13 mouse cellular contexts compared by ENCODE assay signal in the genomic region with DNA sequence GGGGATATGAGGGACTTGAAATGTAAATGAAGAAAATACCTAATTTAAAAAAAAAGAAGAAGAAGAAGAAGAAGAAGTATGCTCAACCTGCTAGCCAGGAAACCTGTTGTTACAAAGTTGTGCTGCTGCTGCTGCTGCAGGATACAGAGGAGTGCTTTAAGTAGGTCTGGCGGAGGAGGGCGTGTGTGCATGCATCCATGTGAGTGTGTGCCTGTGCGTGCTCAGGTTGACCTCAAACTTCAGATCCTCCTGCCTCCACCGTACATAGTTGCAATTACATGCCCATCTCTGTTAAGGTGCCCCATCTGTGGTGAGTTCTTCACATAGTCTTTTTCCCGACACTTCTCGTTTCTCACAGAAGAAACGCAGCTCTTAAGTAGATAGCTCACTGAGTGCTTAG.
DNase-seq lines count a peak whose midpoint lies in the region; ATAC-seq and TF ChIP-seq lines count a peak whose summit lies in the region.
"Had no signal": no experiment of that assay in that cellular context is flagged by ENCODE, and none has a peak within 500 bp of the region (broad histone marks: within the 10 kb centered on the region; RNA-seq: fewer than 3 reads in every experiment).

No protein-coding gene starts in this region.

- no peak for TF ChIP-seq EP300 in stomach, postnatal 0 days (optimal IDR thresholded peaks at IDR 0.05)

- H3K27me3 ChIP-seq in heart, embryonic 16.5 days (ENCODE audit: control insufficient read depth, insufficient read depth, low read length): no peaks in the 10 kb centered on the region
- H3K27me3 ChIP-seq in stomach, embryonic 14.5 days (ENCODE audit: control insufficient read depth, insufficient read depth, low read length): no peaks in the 10 kb centered on the region
- H3K27me3 ChIP-seq in stomach, postnatal 0 days (ENCODE audit: control insufficient read depth, insufficient read depth, low read length): no peaks in the 10 kb centered on the region
- H3K27me3 ChIP-seq in midbrain, embryonic 10.5 days (ENCODE audit: low read depth, poor library complexity, severe bottlenecking): peaks cover 7% of the 10 kb centered on the region
- H3K27me3 ChIP-seq in kidney, embryonic 16.5 days (ENCODE audit: insufficient read depth, low read length): no peaks in the 10 kb centered on the region
- no peaks in the 10 kb centered on the region for H3K27me3 ChIP-seq in kidney, adult 2 months (replicated peaks; ENCODE audit: control insufficient read depth, insufficient read depth, low read length)
- H3K27me3 ChIP-seq: lung, embryonic 15.5 days had no signal

- no peak overlapping the region for H3K27ac ChIP-seq in heart, embryonic 16.5 days (ENCODE audit: low read length)
- H3K27ac ChIP-seq in stomach, embryonic 14.5 days (ENCODE audit: low read length): no peak overlapping the region
- no peak overlapping the region for H3K27ac ChIP-seq in stomach, postnatal 0 days (replicated peaks)
- peak overlapping the region; percentile 83; the same call in 1 of the 2 replicates for H3K27ac ChIP-seq in midbrain, embryonic 10.5 days (replicated peaks)
- no peak overlapping the region for H3K27ac ChIP-seq in kidney, embryonic 16.5 days (ENCODE audit: low read length)
- no peak overlapping the region for H3K27ac ChIP-seq in kidney, adult 2 months (ENCODE audit: insufficient read depth, low read depth, low read length)
- H3K27ac ChIP-seq: lung, embryonic 15.5 days had no signal

- H3K36me3 ChIP-seq in heart, embryonic 16.5 days (ENCODE audit: control insufficient read depth, insufficient read depth): no peaks in the 10 kb centered on the region
- no peaks in the 10 kb centered on the region for H3K36me3 ChIP-seq in stomach, embryonic 14.5 days (ENCODE audit: control insufficient read depth, insufficient read depth, low read length)
- H3K36me3 ChIP-seq in stomach, postnatal 0 days (ENCODE audit: control insufficient read depth, insufficient read depth, low read length): no peaks in the 10 kb centered on the region
- H3K36me3 ChIP-seq in midbrain, embryonic 10.5 days: no peaks in the 10 kb centered on the region
- H3K36me3 ChIP-seq in kidney, embryonic 16.5 days (ENCODE audit: insufficient read depth, low read length): no peaks in the 10 kb centered on the region
- H3K36me3 ChIP-seq in kidney, adult 2 months (ENCODE audit: control insufficient read depth, insufficient read depth, low read length): no peaks in the 10 kb centered on the region
- H3K36me3 ChIP-seq: lung, embryonic 15.5 days had no signal

- peak overlapping the region; percentile 96; the same call in 1 of the 2 replicates for H3K4me2 ChIP-seq in heart, embryonic 16.5 days (ENCODE audit: low read depth, low read length)
- peak overlapping the region; percentile 89; the same call in 1 of the 2 replicates for H3K4me2 ChIP-seq in stomach, embryonic 14.5 days (replicated peaks; ENCODE audit: low read depth, low read length)
- H3K4me2 ChIP-seq in stomach, postnatal 0 days (replicated peaks; ENCODE audit: low read depth): no peak overlapping the region
- H3K4me2 ChIP-seq in kidney, embryonic 16.5 days (replicated peaks; ENCODE audit: low read depth, low read length): no peak overlapping the region

- no peak for TF ChIP-seq CTCF in stomach, postnatal 0 days (IDR thresholded peaks at IDR 0.05; ENCODE audit: low read depth)
- TF ChIP-seq CTCF in kidney, adult 2 months (conservative IDR thresholded peaks at IDR 0.05; ENCODE audit: insufficient read depth, insufficient read length, low read depth, low read length): no peak

- no peaks in the 10 kb centered on the region for H3K9me3 ChIP-seq in heart, embryonic 16.5 days (replicated peaks; ENCODE audit: control insufficient read depth, low read length)
- no peaks in the 10 kb centered on the region for H3K9me3 ChIP-seq in stomach, embryonic 14.5 days (ENCODE audit: control insufficient read depth, low read depth, low read length)
- no peaks in the 10 kb centered on the region for H3K9me3 ChIP-seq in stomach, postnatal 0 days (ENCODE audit: control insufficient read depth, low read length)
- no peaks in the 10 kb centered on the region for H3K9me3 ChIP-seq in midbrain, embryonic 10.5 days (replicated peaks)
- H3K9me3 ChIP-seq in kidney, embryonic 16.5 days (ENCODE audit: low read length): no peaks in the 10 kb centered on the region
- H3K9me3 ChIP-seq: lung, embryonic 15.5 days had no signal

- H3K4me3 ChIP-seq in heart, embryonic 16.5 days (ENCODE audit: low read length): no peak overlapping the region
- no peak overlapping the region for H3K4me3 ChIP-seq in stomach, embryonic 14.5 days (ENCODE audit: low read depth, low read length)
- H3K4me3 ChIP-seq in stomach, postnatal 0 days (ENCODE audit: low read depth, low read length): no peak overlapping the region
- no peak overlapping the region for H3K4me3 ChIP-seq in midbrain, embryonic 10.5 days
- no peak overlapping the region for H3K4me3 ChIP-seq in kidney, embryonic 16.5 days (ENCODE audit: low read length)
- no peak overlapping the region for H3K4me3 ChIP-seq in kidney, adult 2 months (ENCODE audit: insufficient read depth, low read depth, low read length)
- H3K4me3 ChIP-seq: myocyte had no signal

- DNase-seq in heart, adult 18-20 months: no peak
- no peak for DNase-seq in stomach, postnatal 0 days (ENCODE audit: low spot score)
- DNase-seq in midbrain, embryonic 10.5 days (ENCODE audit: low spot score): no peak
- DNase-seq in telencephalon, adult 2 months (ENCODE audit: low read depth, low spot score): peak; percentile 10
- DNase-seq in kidney, adult 2 months: no peak
- DNase-seq: cerebellum, adult 9-10 months; gastrocnemius, postnatal 36 days; kidney, adult 9 months had no signal

- H3K4me1 ChIP-seq in heart, embryonic 16.5 days (ENCODE audit: control insufficient read depth, insufficient read depth, low read length): peaks cover 10% of the 10 kb centered on the region
- H3K4me1 ChIP-seq in stomach, embryonic 14.5 days (ENCODE audit: control insufficient read depth, insufficient read depth, low read length): peaks cover 5% of the 10 kb centered on the region
- H3K4me1 ChIP-seq in stomach, postnatal 0 days (replicated peaks; ENCODE audit: control insufficient read depth, insufficient read depth): no peaks in the 10 kb centered on the region
- peaks cover 16% of the 10 kb centered on the region for H3K4me1 ChIP-seq in midbrain, embryonic 10.5 days
- peaks cover 9% of the 10 kb centered on the region; the same call in 1 of the 2 replicates for H3K4me1 ChIP-seq in kidney, embryonic 16.5 days (ENCODE audit: insufficient read depth, low read length)
- H3K4me1 ChIP-seq in kidney, adult 2 months (ENCODE audit: control insufficient read depth, insufficient read depth, low read length): no peaks in the 10 kb centered on the region

- H3K9ac ChIP-seq in heart, embryonic 16.5 days (ENCODE audit: low read length): no peak overlapping the region
- no peak overlapping the region for H3K9ac ChIP-seq in stomach, embryonic 14.5 days (replicated peaks; ENCODE audit: low read depth, low read length)
- H3K9ac ChIP-seq in stomach, postnatal 0 days (ENCODE audit: low read length): no peak overlapping the region
- no peak overlapping the region for H3K9ac ChIP-seq in kidney, embryonic 16.5 days (replicated peaks; ENCODE audit: low read length)

- WGBS in heart, embryonic 16.5 days: 53% methylated on average over 7 of the region's 7 CpGs
- 54% methylated on average over 7 of the region's 7 CpGs for WGBS in stomach, embryonic 14.5 days
- WGBS in stomach, postnatal 0 days: 66% methylated on average over 7 of the region's 7 CpGs
- 72% methylated on average over 7 of the region's 7 CpGs for WGBS in midbrain, embryonic 10.5 days
- WGBS in kidney, embryonic 16.5 days: 62% methylated on average over 7 of the region's 7 CpGs
- WGBS in kidney, adult 2 months: 58% methylated on average over 7 of the region's 7 CpGs

- no peak for ATAC-seq in heart, embryonic 16.5 days (replicated peaks; ENCODE audit: extremely low read depth, insufficient read depth, low FRiP score)
- no peak for ATAC-seq in stomach, embryonic 14.5 days (ENCODE audit: insufficient number of reproducible peaks, insufficient read depth, low FRiP score, low read depth)
- ATAC-seq in stomach, postnatal 0 days (ENCODE audit: low FRiP score, low TSS enrichment): no peak
- no peak for ATAC-seq in kidney, embryonic 16.5 days (ENCODE audit: low FRiP score, low TSS enrichment)

- no peak for TF ChIP-seq POLR2A in kidney, adult 2 months (IDR thresholded peaks at IDR 0.05; ENCODE audit: low read depth, low read length)

Comparison
In these comparisons a context has a peak if more than half of its experiments do, and no peak if none do; other contexts are left out.
1. H3K4me2 ChIP-seq: peak in heart, embryonic 16.5 days (single experiment) and stomach, embryonic 14.5 days (single experiment); none in stomach, postnatal 0 days (single experiment) and kidney, embryonic 16.5 days (single experiment).